Mouse (Mus musculus): ENCODE data around the gene Pole3.

The Pole3 gene

DNA sequence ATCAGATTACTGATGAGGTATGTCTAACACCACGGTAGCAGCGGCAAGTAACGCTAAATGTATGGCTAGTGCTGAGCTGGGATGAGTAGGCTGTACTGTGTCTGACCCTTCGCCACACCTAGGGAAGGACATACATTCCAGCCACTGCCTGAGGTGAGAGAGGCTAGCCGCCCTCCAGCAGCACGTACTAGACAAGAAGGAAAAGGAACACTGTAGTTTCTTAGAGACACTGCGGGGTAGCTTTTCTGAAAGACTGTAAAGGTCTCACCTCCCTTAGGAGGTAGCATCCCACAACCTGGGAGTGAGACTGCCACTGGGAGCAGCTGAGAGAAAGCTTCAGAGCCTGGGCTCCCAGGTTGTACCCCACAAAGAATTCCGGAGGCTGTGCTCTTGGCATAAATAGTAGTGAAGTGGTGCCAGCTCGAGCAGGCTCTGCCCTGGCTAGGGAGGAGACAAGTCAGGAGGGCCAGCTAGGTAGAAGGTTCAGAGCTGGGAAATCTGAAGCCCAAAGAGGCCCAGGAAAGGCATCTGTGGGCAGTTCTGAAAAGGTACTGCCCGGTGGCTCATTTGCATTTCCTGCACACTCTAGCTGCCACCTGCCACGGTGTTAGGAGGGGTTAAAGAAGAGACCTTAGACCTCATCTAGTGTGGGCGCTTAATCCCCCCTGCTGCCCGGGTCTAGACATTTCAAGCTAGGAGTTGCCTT, 6.3 kb downstream of the Pole3 start:
- peak; percentile 43 for DNase-seq (ENCODE audit: low read depth, low spot score)

DNA sequence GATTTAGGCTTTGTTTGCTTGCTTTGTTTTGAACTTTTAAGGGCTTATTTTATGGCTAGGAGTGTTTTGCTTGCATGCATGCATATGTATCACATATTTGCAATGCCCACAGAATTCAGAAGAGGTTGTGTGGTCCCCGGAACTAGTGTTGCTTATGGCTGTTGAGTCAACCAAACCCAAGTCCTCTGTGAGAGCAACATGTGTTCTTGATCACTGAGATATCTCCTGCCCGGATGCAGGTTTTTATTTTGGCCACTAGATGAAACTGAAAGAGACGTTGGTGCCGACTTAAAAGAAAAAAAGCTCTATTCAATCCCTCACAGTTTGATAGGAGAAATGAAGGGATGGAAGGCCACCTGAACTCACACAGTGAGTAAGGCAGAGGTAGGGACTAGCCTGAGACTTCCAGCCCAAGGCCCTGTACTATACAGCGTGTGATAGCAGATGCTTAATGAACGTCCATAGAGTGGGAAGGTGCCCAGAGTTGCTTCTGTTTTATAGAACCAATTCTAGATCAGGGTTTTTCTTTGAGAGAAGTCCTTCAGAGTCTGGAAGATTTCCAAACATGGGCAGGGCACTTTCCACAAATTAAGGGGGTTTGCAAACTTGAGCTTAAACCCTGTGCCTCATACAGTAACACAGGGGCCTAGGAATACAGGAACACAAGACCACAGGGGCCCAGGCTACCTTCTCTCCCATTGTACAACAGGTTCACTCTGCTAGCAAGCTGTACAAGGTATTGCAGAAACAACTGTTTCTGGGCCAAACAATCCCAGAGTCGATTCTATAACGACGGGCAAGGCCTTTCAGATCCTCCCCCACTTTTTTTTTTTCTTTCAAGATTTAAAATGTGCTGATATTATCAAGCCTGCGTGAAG, 7.1 kb downstream of the Pole3 start:
- no peak for DNase-seq (ENCODE audit: low read depth, low spot score)

DNA sequence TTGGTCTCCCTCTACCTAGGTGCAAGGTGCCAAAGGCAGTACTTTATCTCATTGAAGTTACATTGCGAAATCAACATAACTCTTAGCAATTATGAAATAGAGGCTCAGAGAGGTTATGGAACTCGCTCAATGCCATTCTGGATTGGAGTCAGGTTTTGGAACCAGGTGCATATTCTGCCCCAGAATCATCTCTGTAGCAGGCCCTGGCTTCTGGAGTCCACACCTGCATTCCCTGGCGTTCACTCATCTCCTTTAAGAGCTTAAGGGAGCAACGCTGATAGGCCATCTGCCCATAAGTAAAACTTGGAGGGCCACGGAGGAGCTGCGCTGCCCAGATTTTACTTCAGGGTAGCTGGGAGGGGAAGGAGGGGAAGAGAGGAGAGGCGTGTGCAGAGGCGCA, 7.8 kb downstream of the Pole3 start:
- DNase-seq (ENCODE audit: low read depth, low spot score) = no peak

DNA sequence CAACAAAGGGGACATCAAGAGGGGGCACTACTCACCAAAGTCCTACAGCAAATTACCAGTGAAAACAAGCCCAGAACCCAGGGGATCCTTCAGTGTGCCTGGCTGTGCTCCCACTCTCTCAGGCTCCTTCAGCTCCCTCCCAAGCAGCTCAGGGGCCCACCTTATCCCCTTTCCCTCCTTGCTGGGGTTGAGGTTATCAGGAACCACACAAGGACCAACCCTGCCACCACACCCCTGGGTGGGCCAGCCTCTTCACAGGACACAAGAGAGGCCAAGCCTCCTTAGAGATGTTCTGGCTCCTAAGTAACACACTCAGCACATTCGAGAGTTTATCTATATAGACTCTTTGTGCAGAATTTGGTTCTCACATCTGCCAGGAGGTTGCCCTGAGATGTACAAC, 8.3 kb downstream of the Pole3 start:
- DNase-seq (ENCODE audit: low read depth, low spot score) = no peak

DNA sequence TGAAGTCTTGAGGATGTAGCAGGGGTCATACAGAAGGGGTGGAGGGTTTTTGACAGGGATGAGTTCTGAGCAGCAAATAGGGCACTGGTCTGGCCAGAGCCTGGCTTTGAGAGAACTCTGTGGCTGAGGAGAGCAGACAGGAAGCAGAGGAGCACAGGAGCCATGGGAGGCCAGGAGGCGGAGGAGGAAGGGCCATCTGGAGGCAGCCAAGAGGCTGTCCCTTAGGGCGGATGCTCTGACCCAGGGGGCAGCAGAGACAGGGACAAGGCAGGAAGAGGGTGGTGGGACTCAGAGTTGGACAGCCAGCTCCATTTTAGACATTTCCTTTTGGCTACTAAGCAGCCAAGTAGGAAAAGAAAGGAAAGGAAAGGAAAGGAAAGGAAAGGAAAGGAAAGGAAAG, 8.8 kb downstream of the Pole3 start:
- DNase-seq (ENCODE audit: low read depth, low spot score) = no peak

DNA sequence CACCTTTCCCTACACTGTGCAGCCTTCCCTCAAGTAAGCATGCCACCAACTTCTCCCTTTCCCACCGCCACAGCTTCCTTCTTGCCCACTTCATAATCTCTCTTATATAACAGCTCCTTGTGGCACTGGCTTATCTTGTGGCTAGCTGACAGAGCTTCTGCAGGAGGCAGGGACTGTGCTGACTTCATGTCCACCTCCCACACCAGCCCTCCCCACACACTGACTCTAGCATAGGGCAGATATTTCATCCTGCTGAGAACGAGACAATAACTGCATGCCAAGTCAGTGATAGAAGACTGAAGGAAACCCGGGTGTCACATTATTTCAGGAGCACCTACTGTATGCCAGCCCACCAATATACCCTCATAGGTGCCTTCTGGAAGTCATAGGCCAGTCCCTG, 9.4 kb downstream of the Pole3 start:
- DNase-seq (ENCODE audit: low read depth, low spot score) = no peak

DNA sequence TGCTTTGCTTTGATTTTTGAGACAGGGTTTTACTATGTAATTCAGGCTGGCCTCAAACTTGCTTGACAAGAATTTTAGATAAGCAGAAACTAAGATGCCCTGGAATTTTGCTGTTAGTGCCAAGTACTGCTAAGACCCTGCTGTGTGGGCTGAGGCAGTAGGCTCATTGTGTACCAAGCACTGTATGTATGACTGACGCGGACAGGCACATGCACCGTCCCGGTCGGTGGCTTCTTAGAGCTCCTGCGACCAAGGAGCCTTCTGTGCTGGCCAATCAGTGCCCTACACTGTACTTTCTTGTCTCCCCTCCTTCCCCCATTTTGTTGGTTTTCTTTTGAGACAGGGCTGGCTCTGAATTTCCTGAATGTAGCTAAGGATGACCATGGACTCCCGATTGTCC, 9.9 kb downstream of the Pole3 start:
- DNase-seq (ENCODE audit: low read depth, low spot score) = no peak

DNA sequence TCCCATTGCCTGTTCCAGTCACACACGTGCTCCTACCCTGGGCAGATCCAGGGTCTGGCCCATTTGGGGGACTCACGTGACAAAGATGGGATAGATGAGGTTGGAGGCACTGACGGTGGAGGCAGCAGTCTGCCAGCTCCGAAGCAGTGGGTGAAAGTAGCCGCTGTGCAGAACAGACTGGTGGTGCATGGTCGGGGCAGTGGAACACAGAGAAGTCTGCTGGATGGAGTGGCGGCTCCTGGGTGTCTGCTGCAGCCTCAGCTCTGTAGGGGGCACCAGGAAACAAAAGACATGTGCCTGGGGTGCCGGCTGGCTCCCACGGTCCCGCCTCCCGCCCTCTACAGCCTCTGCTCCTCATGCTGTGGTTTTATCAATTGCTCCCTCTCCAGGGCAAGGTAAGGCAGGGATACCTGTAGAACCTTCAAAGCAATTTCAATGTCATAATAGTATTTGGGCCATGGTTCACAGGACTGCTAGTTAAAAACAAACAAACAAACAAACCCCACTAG, 10.8 kb downstream of the Pole3 start:
- DNase-seq (ENCODE audit: low read depth, low spot score) = peak; percentile 53

DNA sequence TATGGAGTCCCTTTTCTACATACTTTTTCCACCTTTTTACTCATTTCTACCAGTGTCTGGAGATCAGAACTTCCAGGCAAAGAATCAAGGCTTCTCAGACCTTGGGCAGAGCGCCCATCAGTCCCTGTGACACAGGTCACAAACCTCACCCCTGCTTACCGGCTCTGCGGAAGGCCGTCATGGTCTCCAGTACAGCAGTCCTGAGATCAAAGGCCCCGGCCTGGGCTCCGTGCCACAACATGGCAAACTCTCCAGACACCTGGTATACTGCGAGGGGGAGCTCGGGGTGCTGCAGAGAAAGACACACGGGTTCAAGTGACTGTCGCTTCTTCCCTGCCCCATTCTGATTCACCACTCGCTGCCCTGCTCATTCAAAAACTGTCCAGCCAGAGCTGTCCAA, 14.9 kb downstream of the Pole3 start:
- no peak for DNase-seq (ENCODE audit: low read depth, low spot score)

DNA sequence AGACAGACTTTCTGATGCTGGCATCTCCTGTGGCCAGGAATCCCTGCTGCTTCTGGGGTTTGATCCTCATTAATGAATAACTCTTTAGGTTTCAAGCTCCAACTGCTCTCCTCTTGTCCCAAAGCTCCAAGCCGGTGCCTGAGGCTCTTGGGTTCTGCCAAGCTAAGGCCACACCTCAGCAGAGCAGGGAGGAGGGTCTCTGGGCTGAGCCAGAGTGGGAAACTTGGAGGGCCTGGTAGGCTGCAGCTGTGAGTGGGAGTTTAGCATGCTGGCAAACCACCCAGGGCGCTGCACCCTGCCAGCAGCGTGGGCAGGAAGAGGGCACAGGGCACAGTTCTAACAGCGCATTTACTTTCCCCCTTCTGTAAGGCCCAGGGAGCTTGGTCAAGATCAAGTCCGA, 16.0 kb downstream of the Pole3 start:
- DNase-seq (ENCODE audit: low read depth, low spot score) = no peak

DNA sequence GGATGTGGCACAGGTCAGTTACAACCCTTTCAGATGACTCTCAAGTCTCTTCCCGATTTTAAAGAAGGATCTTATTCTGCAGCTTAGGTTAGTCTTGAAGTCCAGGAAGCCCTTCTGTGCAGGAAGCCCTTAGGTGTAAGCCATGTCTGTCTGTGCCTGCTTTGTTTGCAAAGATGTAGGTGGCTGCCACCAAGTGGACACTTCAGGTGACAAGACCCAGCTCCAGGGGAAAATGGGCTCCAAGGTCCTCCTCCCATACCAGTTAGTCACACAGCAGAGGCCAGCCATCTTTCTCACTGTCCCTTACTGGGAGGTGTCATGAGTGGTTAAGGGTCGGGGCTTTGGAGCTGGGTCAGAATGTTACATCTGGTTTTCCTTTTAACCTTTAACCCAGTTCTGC, 18.1 kb downstream of the Pole3 start:
- DNase-seq (ENCODE audit: low read depth, low spot score) = no peak

DNA sequence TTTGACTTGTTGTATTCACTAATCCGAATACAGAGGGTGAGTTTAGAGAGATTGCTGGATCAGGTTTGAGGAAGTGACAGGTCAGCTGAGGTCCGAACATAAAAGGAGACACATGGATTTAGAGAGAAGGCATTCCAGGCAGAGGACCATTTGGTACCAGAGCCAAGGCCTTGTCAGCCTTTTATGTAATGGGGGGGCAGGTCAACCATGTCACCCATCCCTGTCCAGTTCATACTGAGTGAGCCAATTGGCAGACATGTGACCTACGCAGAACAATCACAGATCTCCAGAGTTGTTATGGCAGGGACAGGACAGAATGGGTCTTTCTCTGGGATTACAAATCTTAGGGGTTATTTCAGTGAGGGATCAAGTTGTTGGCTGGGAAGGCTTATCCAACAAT, 18.9 kb downstream of the Pole3 start:
- DNase-seq (ENCODE audit: low read depth, low spot score) = no peak

DNA sequence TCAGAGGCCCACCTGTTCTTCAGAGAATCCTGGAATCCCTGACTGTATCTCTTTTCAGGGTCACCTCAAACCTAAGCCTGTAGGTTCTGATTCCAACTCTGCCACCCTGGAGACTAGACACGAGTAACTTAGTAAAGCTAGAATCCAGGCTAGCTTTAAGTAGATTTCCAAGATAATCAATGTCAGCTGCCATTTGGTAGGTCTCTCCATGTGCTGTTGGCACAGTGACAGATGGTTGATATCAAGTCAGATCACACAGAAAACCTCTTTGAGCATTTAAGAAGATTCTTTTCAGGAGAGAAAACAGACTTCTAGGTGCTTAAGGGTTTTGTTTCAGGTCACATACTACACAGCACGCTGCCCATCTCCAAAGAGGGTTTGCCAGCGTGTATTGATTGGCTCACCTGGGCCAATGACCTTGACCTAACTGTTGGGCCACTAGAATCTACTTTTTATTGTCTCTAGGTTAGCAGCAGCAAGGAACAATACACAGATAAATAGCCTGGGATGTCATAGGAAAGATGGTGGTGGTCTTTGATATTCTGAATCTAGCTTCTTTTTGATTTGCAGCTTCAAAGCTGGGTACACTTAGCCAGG, 21.4 kb downstream of the Pole3 start, which contains the start of gene Hdhd3:
Hdhd3 (minus strand) TSS at position 94 of the 597 bp plus-strand sequence.
- no peak for DNase-seq (ENCODE audit: low read depth, low spot score)

DNA sequence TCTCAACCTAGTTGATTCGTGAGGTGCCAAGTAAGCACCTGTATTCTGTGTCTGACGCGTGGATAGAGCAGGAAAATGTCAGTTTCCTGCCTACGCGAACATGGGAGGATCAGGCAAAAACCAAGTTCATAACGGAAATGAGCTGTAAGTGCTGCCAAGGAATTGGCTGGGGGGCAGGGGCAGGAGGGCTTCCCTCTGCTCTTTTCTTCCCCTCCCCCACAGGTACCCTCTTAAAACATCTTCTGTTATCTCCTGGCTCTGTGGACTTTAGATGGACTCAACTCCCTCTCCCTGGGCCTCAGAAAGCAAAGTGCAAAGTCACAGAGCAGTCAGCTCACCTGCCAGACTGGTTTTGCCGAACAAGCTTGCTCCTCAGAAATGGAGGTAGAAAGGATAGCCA, 21.9 kb downstream of the Pole3 start:
- no peak for DNase-seq (ENCODE audit: low read depth, low spot score)

DNA sequence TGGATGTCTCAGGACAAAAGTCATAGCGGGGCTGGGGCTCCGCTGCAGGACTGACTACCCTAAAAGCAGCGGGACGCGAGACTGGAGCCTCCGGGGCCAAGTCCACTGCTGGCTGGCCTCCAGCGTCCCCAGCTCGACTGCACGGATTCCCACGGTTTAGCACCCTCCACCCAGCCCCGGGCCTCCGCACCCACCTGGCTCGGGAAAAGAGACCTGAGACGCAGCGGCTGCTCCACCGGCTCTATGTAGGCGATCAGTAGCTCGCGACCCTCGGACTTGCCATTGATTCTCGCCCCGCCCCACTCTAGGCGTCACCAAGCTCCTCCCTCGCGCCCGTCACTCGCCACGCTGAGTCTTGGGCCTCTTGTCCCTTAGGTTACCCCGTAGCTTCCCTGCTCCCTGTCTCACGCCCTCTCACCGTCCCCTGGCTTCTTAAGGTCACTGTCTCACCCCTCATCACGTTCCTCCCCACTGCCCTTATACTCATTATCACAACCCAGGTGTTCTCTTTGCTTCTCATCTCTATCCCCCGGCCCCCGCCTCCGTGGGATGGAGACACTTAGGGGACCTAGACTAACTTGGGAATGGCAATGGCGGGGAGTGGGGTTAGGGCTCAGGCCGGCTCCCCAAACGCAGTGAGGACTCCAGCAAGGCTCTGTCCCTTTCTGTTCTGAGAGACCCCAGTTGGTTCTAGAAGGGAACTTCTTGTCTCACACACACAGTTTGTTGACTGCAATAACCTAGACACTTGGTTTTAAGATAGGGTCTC, 22.7 kb downstream of the Pole3 start:
- peak; percentile 97 for DNase-seq (ENCODE audit: low read depth, low spot score)

DNA sequence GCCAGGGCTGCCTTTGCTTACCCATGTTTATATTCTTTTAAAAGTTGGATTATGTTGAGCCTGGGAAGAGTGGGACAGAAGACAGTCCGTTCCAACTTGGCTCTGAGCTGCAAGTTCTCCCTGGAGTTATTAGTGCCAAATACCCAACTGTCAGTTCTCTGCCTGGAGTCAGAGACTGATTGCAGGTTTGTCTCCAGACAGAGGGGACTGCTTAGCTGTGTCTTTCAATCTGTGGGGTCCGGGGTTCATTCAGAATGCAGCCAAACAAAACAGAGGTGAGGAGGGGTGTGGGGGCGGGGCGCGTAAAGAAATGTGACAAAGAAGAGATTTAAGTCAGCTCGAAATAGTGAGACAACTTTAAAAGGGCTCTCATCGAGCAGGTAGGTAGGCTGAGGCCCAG, 23.3 kb downstream of the Pole3 start:
- DNase-seq (ENCODE audit: low read depth, low spot score) = no peak

DNA sequence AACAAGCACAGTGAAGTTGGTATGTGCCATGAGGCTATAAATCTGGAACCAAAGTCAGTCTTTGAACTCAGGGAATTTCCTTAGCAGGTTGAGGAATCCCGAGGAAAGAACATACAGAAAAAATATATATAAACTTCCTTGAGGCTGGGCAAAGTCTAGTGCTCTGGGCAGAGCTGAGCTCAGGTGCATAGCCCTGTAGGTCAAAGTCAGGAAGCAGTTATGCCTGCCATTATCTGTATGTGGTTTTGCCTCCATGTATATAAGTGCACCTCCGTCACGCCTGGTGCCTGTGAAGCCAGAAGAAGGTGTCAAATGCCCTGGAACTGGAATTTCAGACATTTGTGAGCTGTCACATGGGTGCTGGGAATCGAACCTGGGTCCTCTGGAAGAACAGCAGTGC, 24.1 kb downstream of the Pole3 start:
- no peak for DNase-seq (ENCODE audit: low read depth, low spot score)

DNA sequence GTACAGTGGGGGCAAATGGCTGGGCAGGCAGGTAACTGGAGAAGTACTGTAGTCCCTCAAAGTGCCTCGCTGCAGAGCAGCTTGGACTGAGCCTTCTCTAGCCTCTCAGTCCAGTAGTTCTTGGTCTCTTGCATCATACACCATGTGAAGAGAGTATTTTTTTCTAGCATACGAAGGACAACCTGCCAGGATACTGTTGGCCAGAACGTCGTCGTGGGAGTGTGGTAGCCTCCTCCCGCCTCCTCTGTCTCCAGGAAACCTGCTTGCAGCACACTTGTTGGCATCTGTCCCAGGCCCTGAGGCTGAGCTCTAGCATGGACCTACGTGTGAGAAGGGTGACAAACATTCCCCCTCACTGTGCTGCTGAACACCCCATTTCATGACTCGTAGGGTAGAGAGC, 28.1 kb downstream of the Pole3 start:
- no peak for DNase-seq (ENCODE audit: low read depth, low spot score)

DNA sequence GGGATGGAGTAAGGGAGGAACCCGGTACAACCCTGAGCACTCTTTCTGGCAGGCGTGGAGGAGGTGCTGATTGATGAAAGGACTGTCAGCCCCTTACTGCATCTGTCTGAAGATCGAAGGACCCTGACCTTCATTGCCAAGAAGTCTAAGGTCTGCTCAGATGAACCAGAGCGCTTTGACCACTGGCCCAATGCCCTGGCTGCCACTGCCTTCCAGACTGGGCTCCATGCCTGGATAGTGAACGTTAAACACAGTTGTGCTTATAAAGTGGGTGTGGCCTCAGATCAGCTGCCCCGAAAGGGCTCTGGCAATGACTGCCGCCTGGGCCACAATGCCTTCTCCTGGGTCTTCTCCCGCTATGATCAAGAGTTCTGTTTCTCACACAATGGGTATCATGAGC, 28.9 kb downstream of the Pole3 start:
- DNase-seq (ENCODE audit: low read depth, low spot score) = no peak

DNA sequence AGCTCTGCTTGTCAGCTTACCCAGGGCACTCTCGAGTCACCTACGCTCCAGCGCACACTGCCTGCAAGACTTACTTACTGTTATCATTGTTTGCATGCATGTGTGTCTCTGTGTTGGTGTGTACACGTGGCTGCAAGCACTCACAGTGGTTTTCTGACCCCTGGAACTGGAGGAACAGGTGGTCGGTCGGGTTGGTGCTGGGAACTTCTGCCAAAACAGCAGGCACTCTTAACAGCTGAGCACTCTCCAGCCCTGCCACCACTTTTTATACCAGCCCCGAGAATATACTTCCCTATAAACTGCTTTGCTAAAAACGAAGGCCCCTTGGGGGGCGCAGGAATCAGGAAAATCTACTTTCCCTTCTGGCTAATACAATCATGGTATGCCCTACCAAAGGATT, 30.6 kb downstream of the Pole3 start:
- DNase-seq (ENCODE audit: low read depth, low spot score) = no peak

DNA sequence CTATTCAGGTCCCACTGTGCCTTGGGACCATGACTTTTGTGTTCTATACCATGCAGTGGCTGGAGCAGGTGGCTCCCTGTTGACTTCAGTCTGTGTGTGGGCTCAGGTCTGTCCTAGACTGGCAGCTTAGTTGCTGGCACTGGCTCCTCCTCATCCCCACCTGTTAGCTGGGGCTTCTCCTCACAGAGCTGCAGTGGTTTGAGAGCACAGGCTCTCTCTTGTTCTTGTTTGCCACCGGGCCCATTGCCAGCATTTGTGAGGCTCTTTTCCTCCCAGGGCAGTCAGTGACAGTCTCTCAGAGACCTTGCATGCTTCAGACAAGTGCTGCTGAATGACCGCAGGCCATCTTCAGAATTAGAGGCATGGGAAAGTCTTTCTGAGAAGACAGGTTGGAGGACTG, 32.2 kb downstream of the Pole3 start:
- no peak for DNase-seq (ENCODE audit: low read depth, low spot score)

DNA sequence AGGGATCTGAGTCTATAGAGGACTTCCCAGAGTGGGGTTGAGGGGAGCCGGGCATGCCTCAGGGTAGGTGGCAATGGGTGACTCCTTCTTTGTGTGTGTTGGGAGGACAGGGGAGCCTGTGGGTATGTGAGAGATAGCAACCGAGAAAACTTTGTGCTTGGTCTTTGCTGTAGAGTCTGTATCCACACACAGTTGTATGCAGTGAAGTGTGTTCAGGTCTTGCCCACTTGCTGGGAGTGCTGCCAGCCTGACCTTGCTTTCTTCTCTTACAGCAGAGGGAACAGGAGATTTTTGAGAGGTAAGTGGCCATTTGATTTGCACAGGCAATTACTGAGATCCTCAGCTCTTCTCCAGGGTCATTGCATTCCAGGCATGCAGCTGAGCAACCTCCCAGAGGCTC, 37.0 kb downstream of the Pole3 start:
- no peak for DNase-seq (ENCODE audit: low read depth, low spot score)
